In the genomic region with DNA sequence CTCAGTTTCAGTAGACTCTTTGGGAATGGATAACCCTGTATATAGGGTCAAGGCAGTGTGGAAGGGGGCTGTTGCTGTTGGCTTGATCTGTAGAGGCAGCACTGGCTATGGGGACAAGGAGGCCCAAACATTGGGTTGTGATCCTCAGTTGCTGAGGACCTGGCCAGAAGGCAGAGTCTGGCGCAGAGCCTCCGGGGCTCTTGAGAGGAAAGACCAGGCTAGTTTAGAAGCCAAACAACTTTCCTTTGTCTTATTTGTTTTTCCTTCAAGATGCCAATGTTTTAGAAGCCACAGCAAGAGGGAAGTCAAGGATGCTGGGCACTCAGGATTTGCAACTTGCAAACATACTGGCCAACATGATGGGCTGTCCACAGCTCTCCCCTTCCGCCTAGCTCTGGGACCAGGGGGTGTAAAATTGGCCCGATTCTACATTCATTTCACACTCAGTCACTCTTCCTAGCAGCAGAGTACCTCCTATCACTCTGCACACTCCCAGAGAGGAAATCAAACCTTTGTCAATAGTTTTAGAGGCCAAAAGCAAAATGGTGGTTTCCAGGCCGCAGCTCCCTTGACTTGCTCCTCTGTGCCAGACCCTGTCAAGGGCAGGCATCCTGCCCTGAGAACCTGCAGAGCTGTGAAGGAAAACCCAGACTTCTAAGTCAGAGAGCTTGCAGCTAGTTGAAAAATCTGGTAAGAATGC, we compare ENCODE assay signal across 18 mouse cellular contexts.
"Had no signal": no experiment of that assay in that cellular context is flagged by ENCODE, and none has a peak within 500 bp of the region (broad histone marks: within the 10 kb centered on the region; RNA-seq: fewer than 3 reads in every experiment).

No protein-coding gene starts in this region.

- H3K4me2 ChIP-seq: liver, embryonic 13.5 days; midbrain, embryonic 11.5 days; neural tube, embryonic 12.5 days; neural tube, embryonic 15.5 days; stomach, embryonic 15.5 days had no signal

- H3K27ac ChIP-seq: left cerebral cortex, adult 2 months; liver, embryonic 13.5 days; neural tube, embryonic 12.5 days; neural tube, embryonic 15.5 days; stomach, embryonic 15.5 days had no signal

- H3K4me1 ChIP-seq: liver, embryonic 13.5 days; neural tube, embryonic 12.5 days; stomach, embryonic 15.5 days had no signal

- DNase-seq: kidney, postnatal 10 days; kidney, postnatal 36 days; layer of hippocampus, postnatal 36 days; liver, embryonic 13.5 days; lung, adult 2 months; lung, postnatal 14 days; lung, postnatal 4 days; midbrain, embryonic 14.5 days; right cerebral cortex, adult 18-20 months; right cerebral cortex, postnatal 14 days; right cerebral cortex, postnatal 4 days; spleen, adult 18-20 months; thymus, postnatal 25 days had no signal

- H3K4me3 ChIP-seq: left cerebral cortex, adult 2 months; liver, embryonic 13.5 days; neural tube, embryonic 12.5 days; neural tube, embryonic 15.5 days; stomach, embryonic 15.5 days had no signal

- H3K27me3 ChIP-seq: liver, embryonic 13.5 days; neural tube, embryonic 12.5 days; neural tube, embryonic 15.5 days; stomach, embryonic 15.5 days had no signal

- H3K9me3 ChIP-seq: liver, embryonic 13.5 days; neural tube, embryonic 12.5 days; neural tube, embryonic 15.5 days; stomach, embryonic 15.5 days had no signal

- H3K9ac ChIP-seq: liver, embryonic 13.5 days; neural tube, embryonic 12.5 days; neural tube, embryonic 15.5 days; stomach, embryonic 15.5 days had no signal

- H3K36me3 ChIP-seq: liver, embryonic 13.5 days; neural tube, embryonic 12.5 days; neural tube, embryonic 15.5 days; stomach, embryonic 15.5 days had no signal
